Mouse (Mus musculus) cerebellum, postnatal 4 days (tissue): ENCODE results near the gene Ncor1.
"Not testable (repeated sequence)": the region's sequence is repeated elsewhere in the genome, so short reads cannot be mapped to it uniquely, and the experiment has no call there.

Source experiments
- DNase-seq, 2 experiments: peaks; one replicate each; pipeline ENCODE4 v3.0.0; 2022; ENCODE audit warnings: low spot score in 2 of 2, mixed read lengths in 1 of 2

The Ncor1 gene

GRCm38 (mm10) chr11:62366879-62367278, 91.5 kb downstream of the Ncor1 start:
- DNase-seq: no peak

- no peak for DNase-seq
Observed at GRCm38 (mm10) chr11:62355216-62355615, 103.1 kb downstream of the Ncor1 start.

GRCm38 (mm10) chr11:62351948-62352347, 106.4 kb downstream of the Ncor1 start:
- DNase-seq: no peak

GRCm38 (mm10) chr11:62343002-62343401, 115.3 kb downstream of the Ncor1 start:
- no peak for DNase-seq

GRCm38 (mm10) chr11:62332228-62332627, 126.1 kb downstream of the Ncor1 start:
- DNase-seq: no peak

- DNase-seq: no peak
Observed at GRCm38 (mm10) chr11:62331141-62331540, 127.2 kb downstream of the Ncor1 start.

GRCm38 (mm10) chr11:62323659-62324058, 134.7 kb downstream of the Ncor1 start:
- no peak for DNase-seq

GRCm38 (mm10) chr11:62320097-62320496, 138.2 kb downstream of the Ncor1 start:
- DNase-seq: no peak

- no peak for DNase-seq
Observed at GRCm38 (mm10) chr11:62317746-62318145, 140.6 kb downstream of the Ncor1 start.

- no peak for DNase-seq
Observed at GRCm38 (mm10) chr11:62314984-62315383, 143.4 kb downstream of the Ncor1 start.

- no peak for DNase-seq
Observed at GRCm38 (mm10) chr11:62309296-62309695, 149.0 kb downstream of the Ncor1 start.

- DNase-seq: no peak
Observed at GRCm38 (mm10) chr11:62305866-62306265, 152.5 kb downstream of the Ncor1 start.

- DNase-seq: no peak
Observed at GRCm38 (mm10) chr11:62298883-62299282, 159.5 kb downstream of the Ncor1 start.

GRCm38 (mm10) chr11:62294121-62294520, 164.2 kb downstream of the Ncor1 start:
- no peak for DNase-seq

- DNase-seq: no peak
Observed at GRCm38 (mm10) chr11:62287700-62288099, 170.6 kb downstream of the Ncor1 start.

- DNase-seq: no peak
Observed at GRCm38 (mm10) chr11:62285020-62285419, 173.3 kb downstream of the Ncor1 start.

- not testable (repeated sequence) for DNase-seq
Observed at GRCm38 (mm10) chr11:62284020-62284419, 174.3 kb downstream of the Ncor1 start.

- DNase-seq: peak in 1 of 2 experiments; percentile 54
Observed at GRCm38 (mm10) chr11:62281601-62281997, 176.7 kb downstream of the Ncor1 start.

- DNase-seq: peak; percentile 88 to 94
Observed at GRCm38 (mm10) chr11:62280675-62281600, 177.4 kb downstream of the Ncor1 start, which contains the start of the genes Zswim7 and Ttc19. Gene Zswim7, minus strand, starts transcription at chr11:62281375. Gene Ttc19, plus strand, starts transcription at chr11:62281473.

- DNase-seq: peak; percentile 60 to 80
Observed at GRCm38 (mm10) chr11:62278027-62278426, 180.3 kb downstream of the Ncor1 start.

GRCm38 (mm10) chr11:62277086-62277485, 181.3 kb downstream of the Ncor1 start:
- no peak for DNase-seq

GRCm38 (mm10) chr11:62270851-62271250, 187.5 kb downstream of the Ncor1 start:
- no peak for DNase-seq

GRCm38 (mm10) chr11:62269097-62269496, 189.2 kb downstream of the Ncor1 start:
- DNase-seq: no peak
